Mouse (Mus musculus) ovary, adult 18-20 months (tissue): ENCODE results near the gene Nudt14.

Experiments
- DNase-seq: peaks from one replicate; pipeline ENCODE4 v3.0.0; 2022; ENCODE audit warnings: low spot score, mixed read lengths

Gene Nudt14

GRCm38 (mm10) chr12:112912951-112913745 lies 28.8 kb downstream of the Nudt14 start:
- DNase-seq: no peak

GRCm38 (mm10) chr12:112911701-112912100 lies 30.2 kb downstream of the Nudt14 start:
- no peak for DNase-seq

GRCm38 (mm10) chr12:112908991-112909390 lies 32.9 kb downstream of the Nudt14 start:
- no peak for DNase-seq

- no peak for DNase-seq
Measured at GRCm38 (mm10) chr12:112905001-112905400, 36.9 kb downstream of the Nudt14 start.

GRCm38 (mm10) chr12:112903941-112904340 lies 38.0 kb downstream of the Nudt14 start:
- DNase-seq: peak; percentile 58

- no peak for DNase-seq
Measured at GRCm38 (mm10) chr12:112900641-112901040, 41.3 kb downstream of the Nudt14 start.

GRCm38 (mm10) chr12:112898960-112899359 lies 43.0 kb downstream of the Nudt14 start:
- DNase-seq: no peak

- no peak for DNase-seq
Measured at GRCm38 (mm10) chr12:112898351-112898750, 43.6 kb downstream of the Nudt14 start.

- no peak for DNase-seq
Measured at GRCm38 (mm10) chr12:112897522-112898212, 44.3 kb downstream of the Nudt14 start.

GRCm38 (mm10) chr12:112894969-112895368 lies 47.0 kb downstream of the Nudt14 start:
- DNase-seq: no peak

GRCm38 (mm10) chr12:112894303-112894884 lies 47.5 kb downstream of the Nudt14 start:
- no peak for DNase-seq

- no peak for DNase-seq
Measured at GRCm38 (mm10) chr12:112885465-112885864, 56.5 kb downstream of the Nudt14 start.
